Mouse (Mus musculus) spleen, adult 10 weeks (tissue): Measurements from ENCODE around the gene Mccc1. TPM values are rescaled to one million over a fixed set of nuclear protein-coding genes. Genes with fewer than 3 reads are reported as not detected.

Experiments
- polyA plus RNA-seq: library from polyadenylated mRNA; stranded (reverse); fragments of 350-450 nt; fragmentation: Illumina TruSeq; extraction: RNeasy Lipid Tissue Mini Kit (QIAGEN cat#74804); gene quantifications from one replicate; pipeline ENCODE4 v1.2.3, GENCODE M21; 2015; ENCODE audit warnings: low replicate concordance; ENCODE audit not compliant: insufficient read depth

Mccc1 gene
- polyA plus RNA-seq = 35.3 TPM

DNA sequence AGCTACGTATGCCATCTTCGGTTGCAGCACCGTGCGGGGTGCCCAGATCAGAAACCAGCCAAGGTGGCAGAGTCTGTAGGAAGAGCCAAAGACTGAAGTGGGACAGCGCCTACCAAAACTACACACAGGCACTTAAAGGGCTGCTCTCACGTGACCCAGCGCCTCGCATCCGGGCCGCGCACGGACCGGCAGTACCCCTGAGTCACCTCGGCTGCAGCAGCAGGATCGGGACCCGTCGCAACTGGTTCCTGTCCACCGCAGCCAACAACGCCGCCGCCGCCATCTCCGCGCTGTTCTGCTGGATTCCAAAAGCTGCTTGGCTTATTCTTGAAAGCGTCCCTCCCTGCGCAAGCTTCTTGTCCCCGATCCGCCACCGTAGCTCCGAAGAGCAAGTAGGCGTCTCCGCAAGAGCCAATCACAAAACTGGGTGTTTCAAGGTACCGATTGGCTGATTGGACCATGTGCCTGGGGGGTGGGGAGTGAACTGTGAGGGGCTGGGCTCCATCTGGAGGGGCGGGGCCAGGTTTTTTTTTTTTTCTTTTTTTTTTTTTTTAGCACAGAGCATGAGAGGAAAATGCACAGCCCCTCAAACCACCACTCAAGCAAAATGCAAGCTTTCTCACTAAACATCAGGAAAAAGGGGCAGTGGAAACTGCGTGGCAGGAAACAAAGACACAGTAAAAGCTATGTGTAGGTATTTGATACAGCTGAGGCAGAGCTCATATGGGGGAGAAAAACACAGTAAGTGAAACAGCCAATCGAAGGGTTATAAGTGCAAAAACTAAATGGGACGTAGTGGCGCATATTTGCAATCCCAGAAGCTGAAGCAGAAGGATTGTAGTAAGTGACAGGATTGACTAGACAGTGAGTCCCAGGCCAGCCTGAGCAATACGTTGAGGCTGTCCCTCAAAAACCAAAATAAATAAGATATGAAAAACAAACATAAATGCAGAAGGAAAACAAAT lies at the start of gene Mccc1:
Gene Mccc1, minus strand, starts transcription at position 404 of the 965 bp plus-strand sequence.

DNA sequence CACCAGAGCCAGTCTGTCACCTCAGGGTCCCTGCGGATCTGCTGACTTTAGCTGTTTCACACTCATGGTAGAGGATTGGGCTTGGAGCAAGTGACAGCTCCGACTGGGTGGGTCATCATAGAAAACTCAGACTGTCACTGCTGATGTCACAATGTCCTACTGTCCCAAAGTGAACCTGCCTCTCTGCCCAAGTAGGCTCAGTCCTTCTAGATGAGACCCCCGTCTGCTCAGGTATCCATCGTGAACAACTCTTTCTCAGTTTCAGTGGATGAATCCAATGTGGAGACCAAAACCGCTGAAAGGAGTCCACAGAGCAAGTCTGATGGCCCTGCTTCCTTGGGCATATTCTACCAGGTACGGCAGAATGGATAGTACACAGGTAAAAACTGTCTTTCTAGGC lies 63.1 kb downstream of the Mccc1 start, which contains the start of gene Dcun1d1:
Gene Dcun1d1, minus strand, starts transcription at position 101 of the 400 bp plus-strand sequence.

Other genes with a start within 250 kb of the Mccc1 start
- 111 TPM for gene Atp11b, start 246.6 kb downstream of the Mccc1 start, polyA plus RNA-seq
- 115 TPM for gene Dcun1d1, start 63.2 kb downstream of the Mccc1 start, polyA plus RNA-seq
- not detected for gene Ccdc144b, start 52.9 kb upstream of the Mccc1 start, polyA plus RNA-seq
- 42.3 TPM for gene Acad9, start 65.3 kb upstream of the Mccc1 start, polyA plus RNA-seq
- 7.8 TPM for gene D3Ertd254e, start 150.3 kb upstream of the Mccc1 start, polyA plus RNA-seq
- gene Qrfpr, start 221.6 kb upstream of the Mccc1 start, polyA plus RNA-seq = 0.22 TPM